In genomic region chr8:82866251-82866650, GRCm38 (mm10) we compare ENCODE assay signal across 12 mouse cellular contexts. TPM values are rescaled to one million over a fixed set of nuclear protein-coding genes. Genes with fewer than 3 reads are reported as not detected.
A peak's percentile ranks its signal among the peaks of the same experiment; 100 is the strongest.
DNase-seq lines count a peak whose midpoint lies in the region; ATAC-seq and TF ChIP-seq lines count a peak whose summit lies in the region.
"Had no signal": no experiment of that assay in that cellular context is flagged by ENCODE, and none has a peak within 500 bp of the region (broad histone marks: within the 10 kb centered on the region; RNA-seq: fewer than 3 reads in every experiment).

No protein-coding gene starts in this region.

- peak overlapping the region; percentile 95; the same call in 1 of the 2 replicates for H3K4me3 ChIP-seq in layer of hippocampus, adult 2 months
- peak overlapping the region; percentile 100; the same call in 1 of the 2 replicates for H3K4me3 ChIP-seq in cortical plate, adult 2 months (ENCODE audit: insufficient read depth, low read length)
- H3K4me3 ChIP-seq in embryonic facial prominence, embryonic 13.5 days, result no peak overlapping the region
- no peak overlapping the region for H3K4me3 ChIP-seq in midbrain, embryonic 15.5 days
- H3K4me3 ChIP-seq: liver, embryonic 12.5 days had no signal

- no peak for ATAC-seq in embryonic facial prominence, embryonic 13.5 days (ENCODE audit: insufficient number of reproducible peaks, insufficient read depth, low FRiP score, low TSS enrichment, low read depth)
- no peak for ATAC-seq in midbrain, embryonic 15.5 days (replicated peaks)
- no peak for ATAC-seq in cerebellum, adult (ENCODE audit: insufficient number of reproducible peaks, low FRiP score, low TSS enrichment)
- ATAC-seq: liver, embryonic 12.5 days had no signal

- peak overlapping the region; percentile 68 for H3K4me2 ChIP-seq in embryonic facial prominence, embryonic 13.5 days
- H3K4me2 ChIP-seq in midbrain, embryonic 15.5 days, result peak overlapping the region; percentile 65
- H3K4me2 ChIP-seq: liver, embryonic 12.5 days had no signal

- H3K27ac ChIP-seq in layer of hippocampus, adult 2 months, result no peak overlapping the region
- H3K27ac ChIP-seq in cortical plate, adult 2 months (ENCODE audit: insufficient read depth, low read length), result no peak overlapping the region
- H3K27ac ChIP-seq in embryonic facial prominence, embryonic 13.5 days, result no peak overlapping the region
- H3K27ac ChIP-seq in midbrain, embryonic 15.5 days, result no peak overlapping the region
- H3K27ac ChIP-seq: liver, embryonic 12.5 days had no signal

- WGBS in embryonic facial prominence, embryonic 13.5 days, result 11% methylated on average over 1 of the region's 1 CpGs
- 56% methylated on average over 1 of the region's 1 CpGs for WGBS in midbrain, embryonic 15.5 days

- no peaks in the 10 kb centered on the region for H3K27me3 ChIP-seq in embryonic facial prominence, embryonic 13.5 days
- H3K27me3 ChIP-seq in midbrain, embryonic 15.5 days (replicated peaks), result no peaks in the 10 kb centered on the region

- no peak for TF ChIP-seq POLR2A in cortical plate, adult 2 months (IDR thresholded peaks at IDR 0.05; ENCODE audit: extremely low read depth, insufficient read depth, low read length)

- no peaks in the 10 kb centered on the region for H3K9me3 ChIP-seq in embryonic facial prominence, embryonic 13.5 days
- no peaks in the 10 kb centered on the region for H3K9me3 ChIP-seq in midbrain, embryonic 15.5 days
- H3K9me3 ChIP-seq: liver, embryonic 12.5 days had no signal

- TF ChIP-seq CTCF in layer of hippocampus, adult 2 months (conservative IDR thresholded peaks at IDR 0.05), result no peak
- TF ChIP-seq CTCF in cortical plate, adult 2 months (IDR thresholded peaks at IDR 0.05; ENCODE audit: extremely low read depth, insufficient read depth, low read length), result no peak

- peaks cover 5% of the 10 kb centered on the region; the same call in 1 of the 2 replicates for H3K4me1 ChIP-seq in cortical plate, adult 2 months (ENCODE audit: control insufficient read depth, insufficient read depth, low read length)
- peaks cover 29% of the 10 kb centered on the region for H3K4me1 ChIP-seq in embryonic facial prominence, embryonic 13.5 days
- H3K4me1 ChIP-seq in midbrain, embryonic 15.5 days, result peaks cover 29% of the 10 kb centered on the region

- DNase-seq in layer of hippocampus, adult 2 months (ENCODE audit: low spot score in 2 of 2), result no peak
- no peak for DNase-seq in layer of hippocampus, postnatal 25 days (ENCODE audit: extremely low spot score in 1 of 2, low spot score in 1 of 2)
- DNase-seq in frontal cortex, postnatal 25 days (ENCODE audit: low spot score in 2 of 2), result no peak
- DNase-seq: adrenal gland, postnatal 10 days; heart, postnatal 10 days; kidney, adult 2 months; thymus, postnatal 36 days had no signal

- H3K9ac ChIP-seq in embryonic facial prominence, embryonic 13.5 days, result no peak overlapping the region
- H3K9ac ChIP-seq in midbrain, embryonic 15.5 days, result no peak overlapping the region
- H3K9ac ChIP-seq: liver, embryonic 12.5 days had no signal

- no peaks in the 10 kb centered on the region for H3K36me3 ChIP-seq in embryonic facial prominence, embryonic 13.5 days
- H3K36me3 ChIP-seq in midbrain, embryonic 15.5 days (replicated peaks), result no peaks in the 10 kb centered on the region
- H3K36me3 ChIP-seq: liver, embryonic 12.5 days had no signal

RNA-seq across cellular contexts. Expression of gene Rnf150, which starts 3.1 kb away (rescaled TPM):
- 10 to 100 TPM; 49.7 to 50.7 TPM for total RNA-seq in layer of hippocampus, adult 2 months (2021)
- 10 to 100 TPM; 39.0 to 46.5 TPM for total RNA-seq in layer of hippocampus, postnatal 25 days (2021)
- 17.9 and 18.4 TPM in 2 replicates for polyA plus RNA-seq in cortical plate, adult 2 months (2012; rRNA removed)
- polyA plus RNA-seq in embryonic facial prominence, embryonic 13.5 days (2015; fragmentation: Nextera tagmentation; extraction: Ambion mirVana), result 2.1 and 2.6 TPM in 2 replicates
- polyA plus RNA-seq in midbrain, embryonic 15.5 days (2015; fragmentation: Nextera tagmentation; extraction: Ambion mirVana), result 2.7 TPM in 2 replicates

Comparison
In these comparisons a context has a peak if more than half of its experiments do, and no peak if none do; other contexts are left out.
1. H3K4me3 ChIP-seq: peak in layer of hippocampus, adult 2 months (single experiment) and cortical plate, adult 2 months (single experiment); none in embryonic facial prominence, embryonic 13.5 days (single experiment) and midbrain, embryonic 15.5 days (single experiment).